In genomic region chr11:97710067-97710466, GRCm38 (mm10) we compare ENCODE assay signal across 5 mouse cellular contexts. TPM values are rescaled to one million over a fixed set of nuclear protein-coding genes. Genes with fewer than 3 reads are reported as not detected.
A peak's percentile ranks its signal among the peaks of the same experiment; 100 is the strongest.
DNase-seq lines count a peak whose midpoint lies in the region; ATAC-seq and TF ChIP-seq lines count a peak whose summit lies in the region.
"Not testable (repeated sequence)": the region's sequence is repeated elsewhere in the genome, so short reads cannot be mapped to it uniquely, and the experiment has no call there.

No protein-coding gene starts in this region.

- dilution Hi-C loops in CH12.LX (cut with MboI; ENCODE audit: extremely low pct_ligation_motif_present, extremely low pct_unique_long_range_greater_than_20kb, low sequenced_read_pairs) = not testable (repeated sequence)

- 67% methylated on average over 2 of the region's 2 CpGs for WGBS in liver, embryonic 14.5 days (ENCODE audit: insufficient replicate concordance)
- 71% methylated on average over 2 of the region's 2 CpGs for WGBS in lung, postnatal 0 days

- DNase-seq in CH12.LX (ENCODE audit: extremely low read depth); ES-E14 (ENCODE audit: low read depth, low spot score); MEL (ENCODE audit: low read depth, low spot score); liver, embryonic 14.5 days (ENCODE audit: low read depth in 3 of 3, low spot score in 3 of 3); lung, postnatal 0 days (ENCODE audit: low spot score): not testable (repeated sequence)

- not testable (repeated sequence) for H3K27me3 ChIP-seq in CH12.LX (replicated peaks); MEL (ENCODE audit: control insufficient read depth in 1 of 2, insufficient read depth in 2 of 2, low read length in 2 of 2); liver, embryonic 14.5 days (ENCODE audit: control insufficient read depth, insufficient read depth, low read length); lung, postnatal 0 days (replicated peaks; ENCODE audit: insufficient read depth, low read length)

- TF ChIP-seq CTCF in CH12.LX (conservative IDR thresholded peaks at IDR 0.05 in 1 of 2, IDR thresholded peaks at IDR 0.05 in 1 of 2; ENCODE audit: low read depth in 2 of 2, low read length in 2 of 2) (peak in 1 of 2 experiments; percentile 42; a peak in 2 of 4 replicates), MEL (IDR thresholded peaks at IDR 0.05 in 2 of 3, conservative IDR thresholded peaks at IDR 0.05 in 1 of 3; ENCODE audit: control insufficient read depth in 1 of 3, insufficient read depth in 1 of 3, low read depth in 2 of 3, low read length in 3 of 3, poor library complexity in 1 of 3, severe bottlenecking in 1 of 3) (peak in 2 of 3 experiments; percentile 3 to 25; a peak in 1 of 6 replicates)
- TF ChIP-seq CTCF in liver, embryonic 14.5 days (IDR thresholded peaks at IDR 0.05; ENCODE audit: low read depth) = peak; percentile 13; the same call in 1 of the 2 replicates
- 0 out of 2 replicates have a peak, but pooled peaks have one; percentile 2 for TF ChIP-seq CTCF in lung, postnatal 0 days (IDR thresholded peaks at IDR 0.05)

- H3K36me3 ChIP-seq in CH12.LX (replicated peaks in 1 of 2; ENCODE audit: control insufficient read depth in 1 of 2, insufficient read depth in 1 of 2, low read length in 1 of 2) (peaks cover 68 to 84% of the 10 kb centered on the region in 2 experiments), ES-E14 (ENCODE audit: control insufficient read depth, insufficient read depth, low read length, poor library complexity, severe bottlenecking) (peaks cover 32% of the 10 kb centered on the region), MEL (ENCODE audit: control insufficient read depth in 1 of 2, insufficient read depth in 2 of 2, low read length in 2 of 2) (peaks cover under 1 to 14% of the 10 kb centered on the region in 2 experiments)
- H3K36me3 ChIP-seq in liver, embryonic 14.5 days (replicated peaks; ENCODE audit: control insufficient read depth, insufficient read depth, low read depth) = peaks cover 12% of the 10 kb centered on the region
- peaks cover 12% of the 10 kb centered on the region for H3K36me3 ChIP-seq in lung, postnatal 0 days (ENCODE audit: insufficient read depth, low read length)

- not testable (repeated sequence) for H3K27ac ChIP-seq in CH12.LX (ENCODE audit: insufficient read depth, low read depth); ES-E14 (ENCODE audit: insufficient read depth, low read depth, low read length, poor library complexity, severe bottlenecking); MEL (ENCODE audit: control insufficient read depth, low read depth, low read length); liver, embryonic 14.5 days; lung, postnatal 0 days (ENCODE audit: low read length)

- not testable (repeated sequence) for H3K4me3 ChIP-seq in CH12.LX (replicated peaks in 1 of 3; ENCODE audit: low read depth in 2 of 3, low read length in 2 of 3, poor library complexity in 1 of 3); ES-E14 (ENCODE audit: insufficient read depth in 1 of 2, low read depth in 1 of 2, low read length in 2 of 2, poor library complexity in 1 of 2, severe bottlenecking in 1 of 2); MEL (ENCODE audit: control insufficient read depth in 1 of 2, insufficient read depth in 1 of 2, low read depth in 2 of 2, low read length in 2 of 2); liver, embryonic 14.5 days (ENCODE audit: insufficient read depth in 1 of 2, low read depth in 2 of 2, low read length in 2 of 2); lung, postnatal 0 days (ENCODE audit: low read depth, low read length)

- in situ Hi-C loops in CH12.LX (cut with MboI; ENCODE audit: low pct_ligation_motif_present, low pct_unique_long_range_greater_than_20kb, low sequenced_read_pairs); ES-E14 (cut with MboI; ENCODE audit: low sequenced_read_pairs in 2 of 2, unreplicated experiment in 2 of 2): not testable (repeated sequence)

- ATAC-seq in liver, embryonic 14.5 days (ENCODE audit: insufficient read depth); lung, postnatal 0 days: not testable (repeated sequence)

- not testable (repeated sequence) for TF ChIP-seq EP300 in CH12.LX (IDR thresholded peaks at IDR 0.05; ENCODE audit: low read length); MEL (IDR thresholded peaks at IDR 0.05; ENCODE audit: low read depth in 1 of 2, low read length in 2 of 2); liver, embryonic 14.5 days (IDR thresholded peaks at IDR 0.05; ENCODE audit: low read depth); lung, postnatal 0 days (IDR thresholded peaks at IDR 0.05)

- H3K79me2 ChIP-seq in CH12.LX (replicated peaks; ENCODE audit: control insufficient read depth, extremely low read depth, insufficient read depth, poor library complexity, severe bottlenecking) = peaks cover 15% of the 10 kb centered on the region
- H3K79me2 ChIP-seq in MEL (ENCODE audit: control insufficient read depth, insufficient read depth, low read length, poor library complexity) = not testable (repeated sequence)

- H3K9ac ChIP-seq in CH12.LX (ENCODE audit: insufficient read depth, low read depth); ES-E14 (ENCODE audit: insufficient read depth, low read depth, low read length, poor library complexity, severe bottlenecking); MEL (ENCODE audit: control insufficient read depth, low read depth, low read length, poor library complexity, severe bottlenecking); liver, embryonic 14.5 days (replicated peaks); lung, postnatal 0 days (replicated peaks; ENCODE audit: low read depth): not testable (repeated sequence)

- peaks cover 3 to 12% of the 10 kb centered on the region in 2 experiments; a peak in 3 of 4 replicates for H3K4me1 ChIP-seq in CH12.LX (ENCODE audit: control insufficient read depth in 1 of 2, insufficient read depth in 2 of 2)
- not testable (repeated sequence) for H3K4me1 ChIP-seq in ES-E14 (ENCODE audit: control insufficient read depth in 2 of 2, insufficient read depth in 2 of 2, low read length in 2 of 2, poor library complexity in 1 of 2); MEL (ENCODE audit: control insufficient read depth in 1 of 2, insufficient read depth in 2 of 2, low read length in 2 of 2); liver, embryonic 14.5 days (replicated peaks; ENCODE audit: control insufficient read depth in 2 of 2, insufficient read depth in 2 of 2, low read length in 1 of 2); lung, postnatal 0 days (ENCODE audit: insufficient read depth, low read depth, low read length)

- H3K4me2 ChIP-seq in CH12.LX (ENCODE audit: insufficient read depth, low read depth, poor library complexity, severe bottlenecking); liver, embryonic 14.5 days (ENCODE audit: low read depth); lung, postnatal 0 days (replicated peaks; ENCODE audit: low read depth, low read length): not testable (repeated sequence)

- not testable (repeated sequence) for H3K9me3 ChIP-seq in CH12.LX (replicated peaks; ENCODE audit: low read length); ES-E14 (ENCODE audit: control insufficient read depth, insufficient read depth, low read depth, low read length); MEL (replicated peaks; ENCODE audit: insufficient read depth, low read length); liver, embryonic 14.5 days (ENCODE audit: control insufficient read depth, low read length); lung, postnatal 0 days (ENCODE audit: low read length)

- TF ChIP-seq RAD21 in CH12.LX (IDR thresholded peaks at IDR 0.05; ENCODE audit: low read depth, low read length); MEL (IDR thresholded peaks at IDR 0.05; ENCODE audit: low read depth, low read length): not testable (repeated sequence)

- not testable (repeated sequence) for TF ChIP-seq POLR2A in CH12.LX (IDR thresholded peaks at IDR 0.05; ENCODE audit: low read depth, low read length); MEL (IDR thresholded peaks at IDR 0.05; ENCODE audit: control insufficient read depth in 1 of 2, insufficient read depth in 1 of 2, low read depth in 1 of 2, low read length in 2 of 2, poor library complexity in 1 of 2)

RNA-seq across cellular contexts. Expression of gene Psmb3, which starts 6.9 kb away (rescaled TPM):
- total RNA-seq in CH12.LX (2012; rRNA removed) = 863 and 969 TPM in 2 replicates
- 1,070 and 1,251 TPM in 2 replicates for total RNA-seq in CH12.LX (2014; rRNA removed)
- polyA plus RNA-seq in CH12.LX (2012; ENCODE audit: insufficient read length, low read depth) = 560 and 594 TPM in 2 replicates
- 522 and 677 TPM in 2 replicates for total RNA-seq in ES-E14 (2012; rRNA removed)
- 914 and 1,101 TPM in 2 replicates for total RNA-seq in MEL (2012; rRNA removed)
- 100 to 1,000 TPM in 1 of 2 experiments, not detected in 1; 648 TPM for polyA plus RNA-seq in MEL (2012; ENCODE audit: insufficient read depth in 1 of 2, insufficient read length in 2 of 2, low read depth in 1 of 2, low replicate concordance in 2 of 2, missing spikeins in 1 of 2)
- 197 and 261 TPM in 2 replicates for polyA plus RNA-seq in liver, embryonic 14.5 days (2012; rRNA removed)
- polyA plus RNA-seq in liver, embryonic 14.5 days (2014; fragmentation: Nextera tagmentation; extraction: Ambion mirVana) = 318 and 330 TPM in 2 replicates
- 350 and 419 TPM in 2 replicates for polyA plus RNA-seq in lung, postnatal 0 days (2015; fragmentation: Nextera tagmentation; extraction: Ambion mirVana)

RNA-seq across cellular contexts. Expression of gene Pcgf2, which starts 9.8 kb away (rescaled TPM):
- total RNA-seq in CH12.LX (2012; rRNA removed) (5.6 and 7.9 TPM in 2 replicates), CH12.LX (2014; rRNA removed) (0.81 and 0.99 TPM in 2 replicates), ES-E14 (2012; rRNA removed) (20.1 and 28.4 TPM in 2 replicates), MEL (2012; rRNA removed) (12.3 and 20.0 TPM in 2 replicates)
- polyA plus RNA-seq in CH12.LX (2012; ENCODE audit: insufficient read length, low read depth) (16.3 and 19.5 TPM in 2 replicates), MEL (2012; ENCODE audit: insufficient read depth in 1 of 2, insufficient read length in 2 of 2, low read depth in 1 of 2, low replicate concordance in 2 of 2, missing spikeins in 1 of 2) (10 to 100 TPM in 1 of 2 experiments, not detected in 1; 38.7 TPM)
- polyA plus RNA-seq in liver, embryonic 14.5 days (2012; rRNA removed) = 4.4 and 4.9 TPM in 2 replicates
- polyA plus RNA-seq in liver, embryonic 14.5 days (2014; fragmentation: Nextera tagmentation; extraction: Ambion mirVana) = 1.5 and 1.8 TPM in 2 replicates
- 10.5 TPM in 2 replicates for polyA plus RNA-seq in lung, postnatal 0 days (2015; fragmentation: Nextera tagmentation; extraction: Ambion mirVana)

RNA-seq across cellular contexts. Expression of gene Cisd3, which starts 24.4 kb away (rescaled TPM):
- total RNA-seq in CH12.LX (2012; rRNA removed) (141 and 157 TPM in 2 replicates), CH12.LX (2014; rRNA removed) (63.8 and 66.1 TPM in 2 replicates), ES-E14 (2012; rRNA removed) (49.9 and 66.0 TPM in 2 replicates), MEL (2012; rRNA removed) (1.5 and 1.7 TPM in 2 replicates)
- polyA plus RNA-seq in CH12.LX (2012; ENCODE audit: insufficient read length, low read depth) (169 and 221 TPM in 2 replicates), MEL (2012; ENCODE audit: insufficient read depth in 1 of 2, insufficient read length in 2 of 2, low read depth in 1 of 2, low replicate concordance in 2 of 2, missing spikeins in 1 of 2) (1 to 10 TPM in 1 of 2 experiments, not detected in 1; 6.1 TPM)
- polyA plus RNA-seq in liver, embryonic 14.5 days (2012; rRNA removed) = 3.0 and 4.9 TPM in 2 replicates
- polyA plus RNA-seq in liver, embryonic 14.5 days (2014; fragmentation: Nextera tagmentation; extraction: Ambion mirVana) = 10.0 and 11.4 TPM in 2 replicates
- 59.1 and 63.8 TPM in 2 replicates for polyA plus RNA-seq in lung, postnatal 0 days (2015; fragmentation: Nextera tagmentation; extraction: Ambion mirVana)

RNA-seq across cellular contexts. Expression of gene Pip4k2b, which starts 34.4 kb away (rescaled TPM):
- 28.7 and 30.8 TPM in 2 replicates for total RNA-seq in CH12.LX (2012; rRNA removed)
- total RNA-seq in CH12.LX (2014; rRNA removed) = 20.3 and 23.3 TPM in 2 replicates
- 35.4 and 44.0 TPM in 2 replicates for polyA plus RNA-seq in CH12.LX (2012; ENCODE audit: insufficient read length, low read depth)
- 26.5 and 31.3 TPM in 2 replicates for total RNA-seq in ES-E14 (2012; rRNA removed)
- 34.7 and 40.2 TPM in 2 replicates for total RNA-seq in MEL (2012; rRNA removed)
- 10 to 100 TPM; 43.4 to 57.3 TPM for polyA plus RNA-seq in MEL (2012; ENCODE audit: insufficient read depth in 1 of 2, insufficient read length in 2 of 2, low read depth in 1 of 2, low replicate concordance in 2 of 2, missing spikeins in 1 of 2)
- 4.4 and 5.0 TPM in 2 replicates for polyA plus RNA-seq in liver, embryonic 14.5 days (2012; rRNA removed)
- 0.56 and 0.61 TPM in 2 replicates for polyA plus RNA-seq in liver, embryonic 14.5 days (2014; fragmentation: Nextera tagmentation; extraction: Ambion mirVana)
- 0.86 and 1.3 TPM in 2 replicates for polyA plus RNA-seq in lung, postnatal 0 days (2015; fragmentation: Nextera tagmentation; extraction: Ambion mirVana)

RNA-seq across cellular contexts. Expression of gene Mllt6, which starts 46.9 kb away (rescaled TPM):
- total RNA-seq in CH12.LX (2012; rRNA removed) = 50.7 and 55.6 TPM in 2 replicates
- 24.3 and 25.3 TPM in 2 replicates for total RNA-seq in CH12.LX (2014; rRNA removed)
- polyA plus RNA-seq in CH12.LX (2012; ENCODE audit: insufficient read length, low read depth) = 38.3 and 43.0 TPM in 2 replicates
- 113 and 142 TPM in 2 replicates for total RNA-seq in ES-E14 (2012; rRNA removed)
- total RNA-seq in MEL (2012; rRNA removed) = 15.1 and 17.2 TPM in 2 replicates
- 10 to 100 TPM in 1 of 2 experiments, not detected in 1; 17.6 TPM for polyA plus RNA-seq in MEL (2012; ENCODE audit: insufficient read depth in 1 of 2, insufficient read length in 2 of 2, low read depth in 1 of 2, low replicate concordance in 2 of 2, missing spikeins in 1 of 2)
- polyA plus RNA-seq in liver, embryonic 14.5 days (2012; rRNA removed) = 1.0 TPM in 2 replicates
- polyA plus RNA-seq in liver, embryonic 14.5 days (2014; fragmentation: Nextera tagmentation; extraction: Ambion mirVana) = 0.22 and 0.25 TPM in 2 replicates
- polyA plus RNA-seq in lung, postnatal 0 days (2015; fragmentation: Nextera tagmentation; extraction: Ambion mirVana) = 3.0 and 3.5 TPM in 2 replicates
